Mouse (Mus musculus) leukemia stem cell, adult 10-12 weeks (primary cell): Measurements from ENCODE around the gene Cyp2d9. TPM values are rescaled to one million over a fixed set of nuclear protein-coding genes. Genes with fewer than 3 reads are reported as not detected.

Experiments used
- polyA plus RNA-seq: library from polyadenylated mRNA; stranded (reverse); fragments of >175 nt; gene quantifications from 2 replicates; pipeline ENCODE4 v1.2.3, GENCODE M21; 2012; ENCODE audit warnings: low replicate concordance

Gene Cyp2d9
- not detected in 2 replicates for polyA plus RNA-seq

GRCm38 (mm10) chr15:82433137-82433536 lies at the start of gene Cyp2d9:
Gene Cyp2d9, plus strand, starts transcription at chr15:82433437.

GRCm38 (mm10) chr15:82393922-82394321 lies 39.3 kb upstream of the Cyp2d9 start, which contains the start of gene Cyp2d11:
Gene Cyp2d11, minus strand, starts transcription at chr15:82394022.

GRCm38 (mm10) chr15:82406981-82407380 lies 26.3 kb upstream of the Cyp2d9 start, which contains the start of gene Cyp2d10:
Gene Cyp2d10, minus strand, starts transcription at chr15:82407195.

Other genes with a start within 250 kb of the Cyp2d9 start
- gene Shisa8, start 220.6 kb upstream of the Cyp2d9 start, polyA plus RNA-seq: 3.5 and 9.3 TPM in 2 replicates
- 51.6 and 117 TPM in 2 replicates for gene Tnfrsf13c, start 209.1 kb upstream of the Cyp2d9 start, polyA plus RNA-seq
- 74.9 and 105 TPM in 2 replicates for gene Cenpm, start 188.7 kb upstream of the Cyp2d9 start, polyA plus RNA-seq
- not detected in 2 replicates for gene 1500009C09Rik, start 181.0 kb upstream of the Cyp2d9 start, polyA plus RNA-seq
- gene Sept3, start 158.5 kb upstream of the Cyp2d9 start, polyA plus RNA-seq: 0.73 and 1.1 TPM in 2 replicates
- gene Wbp2nl, start 134.5 kb upstream of the Cyp2d9 start, polyA plus RNA-seq: not detected in 2 replicates
- 38.6 and 88.5 TPM in 2 replicates for gene Naga, start 94.5 kb upstream of the Cyp2d9 start, polyA plus RNA-seq
- gene Pheta2, start 94.5 kb upstream of the Cyp2d9 start, polyA plus RNA-seq: 5.0 and 17.1 TPM in 2 replicates
- 58.2 and 75.0 TPM in 2 replicates for gene Smdt1, start 94.5 kb upstream of the Cyp2d9 start, polyA plus RNA-seq
- 95.3 and 124 TPM in 2 replicates for gene Ndufa6, start 79.1 kb upstream of the Cyp2d9 start, polyA plus RNA-seq
- gene Cyp2d22, start 53.2 kb upstream of the Cyp2d9 start, polyA plus RNA-seq: 0.07 and 0.80 TPM in 2 replicates
- not detected in 2 replicates for gene Cyp2d11, start 39.4 kb upstream of the Cyp2d9 start, polyA plus RNA-seq
- not detected in 2 replicates for gene Cyp2d10, start 26.2 kb upstream of the Cyp2d9 start, polyA plus RNA-seq
- not detected in 2 replicates for gene Cyp2d12, start 121.6 kb downstream of the Cyp2d9 start, polyA plus RNA-seq
- gene Cyp2d34, start 187.5 kb downstream of the Cyp2d9 start, polyA plus RNA-seq: not detected in 2 replicates